Mouse (Mus musculus) megakaryocyte, embryonic 14.5 days (primary cell): ENCODE results near the gene Zbtb41. TPM values are rescaled to one million over a fixed set of nuclear protein-coding genes. Genes with fewer than 3 reads are reported as not detected.
"Not testable (repeated sequence)": the region's sequence is repeated elsewhere in the genome, so short reads cannot be mapped to it uniquely, and the experiment has no call there.

Experiments used
- H3K27me3 ChIP-seq: replicated peaks from 2 replicates; pipeline ENCODE3; 2012; ENCODE audit warnings: inconsistent platforms
- H3K36me3 ChIP-seq: replicated peaks from 2 replicates; pipeline ENCODE3; 2012; ENCODE audit warnings: low read length, inconsistent platforms, mixed read lengths
- H3K4me1 ChIP-seq: 2 replicates; pipeline ENCODE4 v1.6.1; 2012; ENCODE audit warnings: inconsistent platforms
- H3K4me3 ChIP-seq: replicated peaks from 2 replicates; pipeline ENCODE3; 2012; ENCODE audit warnings: moderate library complexity, mild to moderate bottlenecking, inconsistent platforms
- H3K9me3 ChIP-seq: 2 replicates; pipeline ENCODE4 v1.6.1; 2012; ENCODE audit warnings: inconsistent platforms
- FLI1 ChIP-seq: IDR thresholded peaks from 2 replicates; pipeline ENCODE4 v1.6.1; 2012; ENCODE audit warnings: low read length, inconsistent platforms, mixed read lengths
- GATA1 ChIP-seq: IDR thresholded peaks from 3 replicates; pipeline ENCODE4 v1.6.1; 2012; ENCODE audit warnings: mixed read lengths, low read length, inconsistent platforms, borderline replicate concordance
- polyA plus RNA-seq: library from polyadenylated mRNA; stranded (reverse); fragments of >175 nt; gene quantifications from 2 replicates; pipeline ENCODE4 v1.2.3, GENCODE M21; 2012; ENCODE audit warnings: low replicate concordance; ENCODE audit not compliant: insufficient read depth

Gene Zbtb41
- polyA plus RNA-seq, result 0.06 TPM in 1 of 2 replicates, not detected in the other

GRCm38 (mm10) chr1:139421875-139422791 is at the start of gene Zbtb41:
Gene Zbtb41 (plus strand): TSS chr1:139422288.
- peaks cover 9% of the 10 kb centered on the region for H3K36me3 ChIP-seq
- H3K4me3 ChIP-seq, result peak within 1 kb of the TSS; percentile 97
- H3K9me3 ChIP-seq, result no peaks in the 10 kb centered on the region
- H3K27me3 ChIP-seq, result no peaks in the 10 kb centered on the region
- TF ChIP-seq GATA1, result no peak
- TF ChIP-seq FLI1, result no peak
- peaks cover 43% of the 10 kb centered on the region for H3K4me1 ChIP-seq

GRCm38 (mm10) chr1:139375900-139376299 is 46.2 kb upstream of the Zbtb41 start:
- TF ChIP-seq GATA1 (no peak), FLI1 (no peak)
- Histone ChIP-seq H3K36me3 (no peaks in the 10 kb centered on the region), H3K27me3 (peaks cover 1% of the 10 kb centered on the region), H3K4me3 (no peak overlapping the region), H3K9me3 (no peaks in the 10 kb centered on the region), H3K4me1 (peaks cover 13% of the 10 kb centered on the region)

- H3K4me3 ChIP-seq, result no peak within 1 kb of the TSS
- no peak for TF ChIP-seq FLI1
- no peak for TF ChIP-seq GATA1
Measured at GRCm38 (mm10) chr1:139376638-139377286, 45.3 kb upstream of the Zbtb41 start, which contains the start of gene Crb1. Gene Crb1 (minus strand): TSS chr1:139377100.

GRCm38 (mm10) chr1:139378861-139379620 is 43.0 kb upstream of the Zbtb41 start:
- no peaks in the 10 kb centered on the region for H3K36me3 ChIP-seq
- peak overlapping the region; percentile 64 for H3K4me3 ChIP-seq
- peaks cover 13% of the 10 kb centered on the region for H3K4me1 ChIP-seq
- no peak for TF ChIP-seq FLI1
- H3K9me3 ChIP-seq, result no peaks in the 10 kb centered on the region
- peaks cover 1% of the 10 kb centered on the region for H3K27me3 ChIP-seq

More at GRCm38 (mm10) chr1:139376638-139377286, 45.3 kb upstream of the Zbtb41 start, which contains the start of gene Crb1:
- Histone ChIP-seq H3K36me3 (no peaks in the 10 kb centered on the region), H3K27me3 (peaks cover 1% of the 10 kb centered on the region), H3K9me3 (no peaks in the 10 kb centered on the region), H3K4me1 (peaks cover 13% of the 10 kb centered on the region)

- Histone ChIP-seq H3K4me3 (peak overlapping the region; percentile 15), H3K4me1 (peaks cover 13% of the 10 kb centered on the region), H3K27me3 (peaks cover 1% of the 10 kb centered on the region), H3K36me3 (no peaks in the 10 kb centered on the region), H3K9me3 (no peaks in the 10 kb centered on the region)
- no peak for TF ChIP-seq FLI1
- TF ChIP-seq GATA1, result no peak
Measured at GRCm38 (mm10) chr1:139379621-139379984, 42.5 kb upstream of the Zbtb41 start.

GRCm38 (mm10) chr1:139391747-139392146 is 30.3 kb upstream of the Zbtb41 start:
- peaks cover 3% of the 10 kb centered on the region; the same call in 1 of the 2 replicates for H3K9me3 ChIP-seq
- no peaks in the 10 kb centered on the region for H3K36me3 ChIP-seq
- H3K4me3 ChIP-seq, result no peak overlapping the region
- H3K4me1 ChIP-seq, result no peaks in the 10 kb centered on the region
- TF ChIP-seq GATA1 (no peak), FLI1 (no peak)
- H3K27me3 ChIP-seq, result no peaks in the 10 kb centered on the region

- H3K9me3 ChIP-seq, result no peaks in the 10 kb centered on the region
- H3K36me3 ChIP-seq, result no peaks in the 10 kb centered on the region
- TF ChIP-seq GATA1 (no peak), FLI1 (no peak)
- no peaks in the 10 kb centered on the region for H3K4me1 ChIP-seq
- no peak overlapping the region for H3K4me3 ChIP-seq
- H3K27me3 ChIP-seq, result no peaks in the 10 kb centered on the region
Measured at GRCm38 (mm10) chr1:139396589-139396988, 25.5 kb upstream of the Zbtb41 start.

GRCm38 (mm10) chr1:139405766-139406165 is 16.3 kb upstream of the Zbtb41 start:
- H3K36me3 ChIP-seq, result no peaks in the 10 kb centered on the region
- H3K27me3 ChIP-seq, result no peaks in the 10 kb centered on the region
- TF ChIP-seq GATA1 (no peak), FLI1 (no peak)
- H3K9me3 ChIP-seq, result peaks cover 8% of the 10 kb centered on the region
- H3K4me1 ChIP-seq, result no peaks in the 10 kb centered on the region
- H3K4me3 ChIP-seq, result no peak overlapping the region

- Histone ChIP-seq H3K27me3 (no peaks in the 10 kb centered on the region), H3K4me1 (no peaks in the 10 kb centered on the region), H3K9me3 (peaks cover 10% of the 10 kb centered on the region), H3K4me3 (no peak overlapping the region), H3K36me3 (no peaks in the 10 kb centered on the region)
- TF ChIP-seq GATA1, result no peak
- TF ChIP-seq FLI1, result no peak
Measured at GRCm38 (mm10) chr1:139407701-139408100, 14.4 kb upstream of the Zbtb41 start.

GRCm38 (mm10) chr1:139412365-139412764 is 9.7 kb upstream of the Zbtb41 start:
- not testable (repeated sequence) for H3K9me3 ChIP-seq, H3K27me3 ChIP-seq, H3K4me3 ChIP-seq, H3K36me3 ChIP-seq
- H3K4me1 ChIP-seq, result peaks cover 17% of the 10 kb centered on the region
